Mouse (Mus musculus) liver, embryonic 12.5 days (tissue): Measurements from ENCODE around the gene Bola3. TPM values are rescaled to one million over a fixed set of nuclear protein-coding genes. Genes with fewer than 3 reads are reported as not detected.

Source experiments
- ATAC-seq: fragments of 200-750 bp; cut with Nextera tagmentation; 2 replicates; pipeline ENCODE4 v1.8.0; 2017; ENCODE audit warnings: moderate number of reproducible peaks, mild to moderate bottlenecking, moderate library complexity
- H3K27ac ChIP-seq: fragments of 300-500 bp; sonication (generic); 2 replicates; pipeline ENCODE4 v1.5.1; 2016; ENCODE audit warnings: mild to moderate bottlenecking
- H3K27me3 ChIP-seq: fragments of 300-500 bp; sonication (generic); replicated peaks from 2 replicates; pipeline ENCODE4 v1.6.1; 2016; ENCODE audit warnings: mild to moderate bottlenecking, moderate library complexity
- H3K36me3 ChIP-seq: fragments of 300-500 bp; sonication (generic); 2 replicates; pipeline ENCODE4 v1.6.1; 2016; ENCODE audit warnings: mild to moderate bottlenecking, moderate library complexity
- H3K4me1 ChIP-seq: fragments of 300-500 bp; sonication (generic); 2 replicates; pipeline ENCODE4 v1.6.1; 2016
- H3K4me2 ChIP-seq: fragments of 300-500 bp; sonication (generic); 2 replicates; pipeline ENCODE4 v1.6.1; 2016; ENCODE audit warnings: mild to moderate bottlenecking, moderate library complexity
- H3K4me3 ChIP-seq: fragments of 300-500 bp; sonication (generic); 2 replicates; pipeline ENCODE4 v1.5.1; 2016; ENCODE audit warnings: mild to moderate bottlenecking, moderate library complexity
- H3K9ac ChIP-seq: fragments of 300-500 bp; sonication (generic); 2 replicates; pipeline ENCODE4 v1.6.1; 2016; ENCODE audit warnings: mild to moderate bottlenecking, moderate library complexity
- H3K9me3 ChIP-seq: fragments of 300-500 bp; sonication (generic); replicated peaks from 2 replicates; pipeline ENCODE4 v1.6.1; 2016; ENCODE audit warnings: mild to moderate bottlenecking, moderate library complexity
- WGBS: fragments of 180-500 bp; shearing (Covaris S2); methylation state at CpG from one replicate; pipeline ENCODE4 v1.1.7; 2016; ENCODE audit not compliant: insufficient replicate concordance; 5-methylcytosine and 5-hydroxymethylcytosine counted together
- microRNA-seq: library from miRNA; unstranded; fragments of <30 nt; microRNA quantifications from one replicate; pipeline ENCODE4, GENCODE M21; 2017
- polyA plus RNA-seq: library from polyadenylated mRNA; unstranded; fragments of >200 nt; fragmentation: Nextera tagmentation; extraction: Ambion mirVana; gene quantifications from 2 replicates; pipeline ENCODE4 v1.2.1, GENCODE M21; 2016

The Bola3 gene
- polyA plus RNA-seq, 1 experiment from 2014 or later = 322 TPM

- peaks cover 75% of the 10 kb centered on the region for H3K36me3 ChIP-seq
- 92% methylated on average over 13 of the region's 13 CpGs for WGBS
- H3K9ac ChIP-seq = no peak overlapping the region
- peaks cover 19% of the 10 kb centered on the region for H3K4me1 ChIP-seq
- no peaks in the 10 kb centered on the region for H3K27me3 ChIP-seq
- ATAC-seq = no peak
- H3K9me3 ChIP-seq = no peaks in the 10 kb centered on the region
- no peak overlapping the region for H3K4me3 ChIP-seq
- no peak overlapping the region for H3K4me2 ChIP-seq
- H3K27ac ChIP-seq = no peak overlapping the region
Measured at GRCm38 (mm10) chr6:83404571-83404970, 55.6 kb downstream of the Bola3 start.

- Histone ChIP-seq H3K27ac (no peak overlapping the region), H3K9me3 (no peaks in the 10 kb centered on the region), H3K27me3 (no peaks in the 10 kb centered on the region), H3K36me3 (peaks cover 67% of the 10 kb centered on the region), H3K4me2 (no peak overlapping the region), H3K4me1 (peaks cover 27% of the 10 kb centered on the region), H3K4me3 (no peak overlapping the region), H3K9ac (no peak overlapping the region)
- ATAC-seq = no peak
- 78% methylated on average over 7 of the region's 7 CpGs for WGBS
Measured at GRCm38 (mm10) chr6:83405511-83406064, 56.6 kb downstream of the Bola3 start.

DNA sequence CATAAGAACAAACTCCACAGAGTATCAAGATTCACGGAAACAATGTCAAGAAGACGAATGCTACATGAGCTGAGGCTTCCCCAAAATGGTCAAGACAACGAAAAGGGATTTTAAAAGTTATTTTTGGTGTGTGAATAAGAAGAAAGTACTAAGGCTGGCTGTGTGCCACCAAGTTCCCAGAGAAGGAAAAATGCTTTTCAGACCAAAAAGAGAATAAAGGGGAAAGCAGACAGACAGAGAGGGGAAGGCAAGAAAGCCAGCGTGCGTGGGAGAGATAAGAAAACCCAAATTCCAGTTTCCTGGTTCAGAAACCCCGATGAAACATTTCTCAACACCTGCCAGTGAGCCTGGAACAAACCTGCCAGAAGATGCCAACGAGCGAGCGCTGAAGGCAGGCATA is 59.6 kb downstream of the Bola3 start:
- Histone ChIP-seq H3K27ac (no peak overlapping the region), H3K4me3 (no peak overlapping the region), H3K9ac (no peak overlapping the region), H3K4me2 (no peak overlapping the region), H3K9me3 (no peaks in the 10 kb centered on the region), H3K36me3 (peaks cover 47% of the 10 kb centered on the region), H3K27me3 (no peaks in the 10 kb centered on the region), H3K4me1 (peaks cover 55% of the 10 kb centered on the region)
- 46% methylated on average over 9 of the region's 9 CpGs for WGBS
- ATAC-seq = no peak

Small RNA genes within 50 kb of the gene (microRNA-seq; reads per million reads assigned to microRNA genes)
- gene Mir6374 = not detected

Other genes starting within 250 kb of the Bola3 start
- 1.5 and 1.9 TPM in 2 replicates for gene Ccdc142, start 247.5 kb upstream of the Bola3 start, polyA plus RNA-seq
- 2.3 TPM in 2 replicates for gene Gm42688, start 247.5 kb upstream of the Bola3 start, polyA plus RNA-seq
- gene Mrpl53, start 240.1 kb upstream of the Bola3 start, polyA plus RNA-seq = 101 and 105 TPM in 2 replicates
- gene Mogs, start 233.7 kb upstream of the Bola3 start, polyA plus RNA-seq = 83.5 and 86.9 TPM in 2 replicates
- gene Wbp1, start 227.6 kb upstream of the Bola3 start, polyA plus RNA-seq = 35.0 and 37.9 TPM in 2 replicates
- 12.1 and 13.0 TPM in 2 replicates for gene Ino80b, start 223.7 kb upstream of the Bola3 start, polyA plus RNA-seq
- gene Rtkn, start 213.7 kb upstream of the Bola3 start, polyA plus RNA-seq = 11.8 and 12.6 TPM in 2 replicates
- gene Wdr54, start 192.8 kb upstream of the Bola3 start, polyA plus RNA-seq = 0.81 and 1.1 TPM in 2 replicates
- 0.19 and 0.35 TPM in 2 replicates for gene 1700003E16Rik, start 192.7 kb upstream of the Bola3 start, polyA plus RNA-seq
- gene Dctn1, start 183.2 kb upstream of the Bola3 start, polyA plus RNA-seq = 46.9 and 48.2 TPM in 2 replicates
- 1.2 and 1.3 TPM in 2 replicates for gene Slc4a5, start 129.3 kb upstream of the Bola3 start, polyA plus RNA-seq
- 112 and 114 TPM in 2 replicates for gene Mthfd2, start 23.2 kb upstream of the Bola3 start, polyA plus RNA-seq
- gene Mob1a, start 23.1 kb upstream of the Bola3 start, polyA plus RNA-seq = 58.6 and 59.9 TPM in 2 replicates
- gene Tet3, start 109.9 kb downstream of the Bola3 start, polyA plus RNA-seq = 12.1 and 14.8 TPM in 2 replicates
- gene Dguok, start 157.8 kb downstream of the Bola3 start, polyA plus RNA-seq = 28.2 and 30.4 TPM in 2 replicates
- 5.7 and 6.7 TPM in 2 replicates for gene Actg2, start 187.1 kb downstream of the Bola3 start, polyA plus RNA-seq
- gene Stambp, start 223.6 kb downstream of the Bola3 start, polyA plus RNA-seq = 11.7 and 13.4 TPM in 2 replicates